Mouse (Mus musculus): Measurements from ENCODE around the gene Lyst. TPM values are rescaled to one million over a fixed set of nuclear protein-coding genes. Genes with fewer than 3 reads are reported as not detected.
"Not testable (repeated sequence)": the region's sequence is repeated elsewhere in the genome, so short reads cannot be mapped to it uniquely, and the experiment has no call there.

Gene Lyst
- polyA plus RNA-seq, 1 experiment from 2014 or later = 7.6 TPM

DNA sequence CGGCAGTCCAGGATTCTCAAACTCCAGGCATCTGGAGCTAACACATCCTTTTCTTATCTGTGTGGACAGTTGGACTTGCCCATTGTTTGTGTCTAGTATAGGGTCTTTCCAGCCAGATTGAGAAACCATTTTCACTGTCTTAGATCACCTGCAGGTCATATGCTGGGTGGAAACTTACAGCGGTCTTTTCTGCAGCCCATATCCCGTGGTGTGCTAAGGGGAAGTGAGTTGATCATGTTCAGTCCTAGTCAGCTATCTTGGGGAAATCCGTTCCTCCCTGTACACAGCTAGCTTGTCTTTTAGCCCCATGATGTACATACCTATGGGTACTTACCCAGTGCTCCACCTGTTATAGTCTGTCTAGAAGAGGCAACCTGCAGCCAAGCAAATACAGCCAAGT, 197.9 kb downstream of the Lyst start:
- no peak overlapping the region for H3K4me2 ChIP-seq
- H3K4me1 ChIP-seq = peaks cover 23% of the 10 kb centered on the region
- WGBS = 84% methylated on average over 4 of the region's 4 CpGs
- no peak overlapping the region for H3K27ac ChIP-seq
- no peak for ATAC-seq (ENCODE audit: insufficient number of reproducible peaks, low FRiP score, low TSS enrichment, low read depth)
- no peak overlapping the region for H3K9ac ChIP-seq
- H3K36me3 ChIP-seq = no peaks in the 10 kb centered on the region
- H3K9me3 ChIP-seq = no peaks in the 10 kb centered on the region
- H3K4me3 ChIP-seq = no peak overlapping the region
- peaks cover 42% of the 10 kb centered on the region for H3K27me3 ChIP-seq

DNA sequence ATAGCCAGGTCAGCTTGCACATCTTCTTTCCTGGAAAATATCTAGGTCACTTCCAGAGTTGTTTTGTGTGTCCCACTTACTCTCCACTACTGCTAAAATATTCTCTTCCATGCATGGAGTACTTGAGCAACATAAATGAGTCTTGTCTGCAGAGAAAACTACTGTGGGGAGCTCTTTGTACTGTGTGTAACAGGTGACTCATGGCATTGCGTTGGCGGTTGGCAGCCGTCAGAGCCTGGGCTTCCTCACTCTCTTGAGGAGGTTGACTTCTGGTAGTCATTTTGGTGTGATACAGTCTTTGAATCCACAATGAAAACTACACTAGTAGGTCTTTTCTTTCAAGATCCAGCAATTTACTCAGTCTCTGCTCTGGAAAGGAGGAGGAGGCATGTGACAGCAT, 201.8 kb downstream of the Lyst start:
- no peak for ATAC-seq (ENCODE audit: insufficient number of reproducible peaks, low FRiP score, low TSS enrichment, low read depth)
- no peak overlapping the region for H3K9ac ChIP-seq
- no peak overlapping the region for H3K4me2 ChIP-seq
- no peak overlapping the region for H3K4me3 ChIP-seq
- no peak overlapping the region for H3K27ac ChIP-seq
- 94% methylated on average over 3 of the region's 3 CpGs for WGBS
- H3K9me3 ChIP-seq = no peaks in the 10 kb centered on the region
- H3K36me3 ChIP-seq = no peaks in the 10 kb centered on the region
- H3K27me3 ChIP-seq = peaks cover 7% of the 10 kb centered on the region; the same call in 1 of the 2 replicates
- no peaks in the 10 kb centered on the region for H3K4me1 ChIP-seq

DNA sequence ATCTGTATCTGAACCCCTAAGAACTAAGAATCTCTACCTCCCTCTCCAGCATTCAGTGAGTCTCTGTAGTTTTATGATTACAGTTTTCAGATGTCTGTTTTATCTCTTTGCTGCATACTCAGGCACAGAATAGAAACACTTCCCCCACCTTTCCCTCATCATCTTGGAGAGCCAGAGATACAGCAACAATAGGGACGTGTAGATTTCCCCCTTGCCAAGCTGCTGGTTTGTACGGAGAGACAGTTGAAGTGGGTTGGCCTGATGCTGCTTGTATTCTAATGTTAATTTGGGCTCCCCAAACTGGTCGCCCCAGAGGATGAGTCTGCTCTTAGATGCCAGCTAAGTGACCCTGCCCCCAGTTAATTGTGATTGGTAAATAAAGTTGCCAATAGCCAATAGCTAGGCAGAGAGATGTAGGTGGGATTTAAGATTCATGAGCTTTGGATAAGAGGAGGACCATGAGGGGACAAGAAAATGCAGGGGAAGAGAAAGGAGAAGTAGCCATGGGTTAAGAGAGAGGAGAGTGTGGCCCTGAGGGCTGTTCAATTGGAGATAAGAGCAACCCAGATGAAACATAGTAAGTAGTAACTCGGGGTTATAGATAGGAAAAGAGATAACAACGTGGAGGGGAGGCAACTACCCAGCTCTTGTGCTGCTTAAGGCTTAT, 205.1 kb downstream of the Lyst start:
- no peak for ATAC-seq (ENCODE audit: insufficient number of reproducible peaks, low FRiP score, low TSS enrichment, low read depth)
- H3K4me1 ChIP-seq = no peaks in the 10 kb centered on the region

DNA sequence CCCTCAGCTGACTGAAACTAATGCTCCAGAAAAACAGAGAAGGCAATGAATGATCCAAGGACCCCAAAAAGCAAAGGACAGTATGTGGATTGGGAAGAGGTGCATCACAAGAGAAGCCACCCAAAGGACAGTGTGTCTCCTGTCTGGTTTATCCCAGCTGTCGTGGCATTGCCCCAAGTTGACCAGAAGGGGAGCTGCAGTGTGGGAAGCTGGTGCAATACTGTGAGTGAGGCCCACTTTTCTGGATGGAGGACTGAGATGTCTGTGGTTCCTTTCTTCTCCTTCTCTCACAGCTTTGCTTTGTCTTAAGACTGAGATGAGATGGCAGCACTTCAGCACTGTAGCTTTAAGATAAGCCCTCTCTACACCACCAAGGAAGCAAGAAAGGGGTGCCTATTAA, 205.9 kb downstream of the Lyst start:
- no peak overlapping the region for H3K9ac ChIP-seq
- H3K4me2 ChIP-seq = no peak overlapping the region
- H3K9me3 ChIP-seq = no peaks in the 10 kb centered on the region
- H3K4me3 ChIP-seq = no peak overlapping the region
- H3K27ac ChIP-seq = no peak overlapping the region
- H3K4me1 ChIP-seq = no peaks in the 10 kb centered on the region
- WGBS = 95% methylated on average over 1 of the region's 1 CpGs
- no peak for ATAC-seq (ENCODE audit: insufficient number of reproducible peaks, low FRiP score, low TSS enrichment, low read depth)
- no peaks in the 10 kb centered on the region for H3K36me3 ChIP-seq
- no peaks in the 10 kb centered on the region for H3K27me3 ChIP-seq

More for the DNA sequence above, 205.1 kb downstream of the Lyst start:
- Histone ChIP-seq H3K27me3 (no peaks in the 10 kb centered on the region), H3K36me3 (no peaks in the 10 kb centered on the region), H3K4me3 (no peak overlapping the region), H3K4me2 (no peak overlapping the region), H3K27ac (no peak overlapping the region), H3K9me3 (no peaks in the 10 kb centered on the region), H3K9ac (no peak overlapping the region)
- 29% methylated on average over 5 of the region's 5 CpGs for WGBS

DNA sequence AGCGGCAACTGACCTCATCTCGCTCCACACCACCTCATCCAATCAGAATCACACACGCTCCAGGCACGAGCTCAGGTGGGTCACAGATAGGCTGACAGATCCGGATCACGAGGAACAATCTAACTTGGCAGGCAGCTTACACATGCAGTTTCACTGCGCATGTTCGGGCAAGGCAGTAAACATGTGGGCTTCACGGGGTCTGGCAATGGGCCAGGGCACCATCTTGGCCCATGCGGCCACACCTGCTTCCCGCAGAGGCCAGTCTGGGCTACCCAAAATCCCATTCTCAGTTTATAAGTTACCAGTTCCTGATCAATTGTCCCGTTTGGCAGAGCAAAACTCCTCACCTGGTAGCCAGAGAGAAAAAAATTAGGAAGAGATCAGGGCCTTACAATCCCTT, 207.6 kb downstream of the Lyst start:
- not testable (repeated sequence) for H3K27ac ChIP-seq; H3K27me3 ChIP-seq; ATAC-seq (ENCODE audit: insufficient number of reproducible peaks, low FRiP score, low TSS enrichment, low read depth); H3K9ac ChIP-seq; H3K4me3 ChIP-seq; H3K4me1 ChIP-seq; H3K4me2 ChIP-seq; H3K36me3 ChIP-seq; H3K9me3 ChIP-seq
- 81% methylated on average over 12 of the region's 12 CpGs for WGBS

DNA sequence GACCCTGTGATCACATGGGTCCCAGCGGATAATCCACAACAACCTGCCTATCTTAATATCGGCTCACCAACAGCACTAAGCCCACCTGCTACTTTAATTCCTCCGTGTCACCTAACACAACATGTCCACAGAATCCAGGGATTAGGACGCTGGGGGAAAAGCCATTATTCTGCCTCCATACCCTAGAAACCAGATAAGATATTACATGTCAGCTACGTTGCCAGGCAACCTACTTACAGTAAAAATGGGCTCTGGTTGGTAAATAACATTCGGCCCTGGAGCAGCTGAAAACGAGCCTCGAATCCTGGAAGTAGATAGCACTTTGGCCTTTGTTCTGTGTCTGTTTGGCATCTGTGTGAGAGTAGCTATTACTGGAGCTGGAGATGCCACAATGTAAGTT, 208.6 kb downstream of the Lyst start:
- Histone ChIP-seq H3K9ac (no peak overlapping the region), H3K4me1 (no peaks in the 10 kb centered on the region), H3K4me2 (no peak overlapping the region), H3K9me3 (no peaks in the 10 kb centered on the region), H3K36me3 (no peaks in the 10 kb centered on the region), H3K27ac (no peak overlapping the region), H3K27me3 (no peaks in the 10 kb centered on the region), H3K4me3 (no peak overlapping the region)
- ATAC-seq (ENCODE audit: insufficient number of reproducible peaks, low FRiP score, low TSS enrichment, low read depth) = no peak
- WGBS = 84% methylated on average over 8 of the region's 8 CpGs

DNA sequence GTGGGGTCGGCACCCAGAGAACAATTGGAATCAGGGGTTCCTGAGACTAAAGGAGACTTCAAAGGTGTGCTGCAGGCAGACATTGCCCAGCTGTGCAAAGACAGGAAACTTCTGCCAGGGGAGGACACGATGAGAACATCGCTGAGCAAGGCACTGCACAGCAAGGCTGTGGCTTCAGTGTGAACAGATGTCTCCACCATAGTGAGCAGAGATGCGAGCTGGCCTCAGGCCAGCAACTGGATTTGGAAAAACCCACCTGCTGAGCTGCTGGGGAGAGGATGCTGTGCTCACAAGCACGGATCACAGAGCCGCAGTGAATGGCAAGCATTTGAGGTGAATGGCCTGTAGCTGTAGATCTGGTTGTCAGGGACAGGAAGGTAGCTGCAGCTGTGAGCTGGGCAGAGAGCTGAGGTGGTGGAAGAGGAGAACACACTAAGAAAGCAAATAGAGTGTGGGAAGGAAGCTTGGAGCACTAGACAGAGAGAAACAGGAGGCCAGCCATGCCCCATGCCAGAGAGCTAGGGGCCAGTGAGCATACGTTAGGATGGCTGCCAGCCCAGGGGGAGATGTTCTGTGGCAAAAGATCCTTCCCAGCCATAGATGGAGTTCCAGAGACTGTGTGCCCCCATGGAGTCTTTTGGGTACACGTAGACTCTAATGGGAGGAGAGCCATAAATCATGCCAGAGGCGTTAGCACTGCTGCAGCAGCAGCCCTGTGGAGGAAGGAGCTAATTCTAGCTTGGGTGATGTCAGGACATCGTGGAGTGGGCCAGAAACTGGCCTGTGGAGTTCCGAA, 218.3 kb downstream of the Lyst start:
- H3K9me3 ChIP-seq = no peaks in the 10 kb centered on the region
- no peaks in the 10 kb centered on the region for H3K36me3 ChIP-seq
- no peak overlapping the region for H3K27ac ChIP-seq
- H3K4me2 ChIP-seq = no peak overlapping the region
- H3K4me1 ChIP-seq = no peaks in the 10 kb centered on the region
- H3K4me3 ChIP-seq = no peak overlapping the region
- WGBS = 22% methylated on average over 11 of the region's 11 CpGs
- peak; percentile 48; the same call in 1 of the 2 replicates for ATAC-seq (ENCODE audit: insufficient number of reproducible peaks, low FRiP score, low TSS enrichment, low read depth)
- H3K9ac ChIP-seq = no peak overlapping the region
- H3K27me3 ChIP-seq = no peaks in the 10 kb centered on the region

DNA sequence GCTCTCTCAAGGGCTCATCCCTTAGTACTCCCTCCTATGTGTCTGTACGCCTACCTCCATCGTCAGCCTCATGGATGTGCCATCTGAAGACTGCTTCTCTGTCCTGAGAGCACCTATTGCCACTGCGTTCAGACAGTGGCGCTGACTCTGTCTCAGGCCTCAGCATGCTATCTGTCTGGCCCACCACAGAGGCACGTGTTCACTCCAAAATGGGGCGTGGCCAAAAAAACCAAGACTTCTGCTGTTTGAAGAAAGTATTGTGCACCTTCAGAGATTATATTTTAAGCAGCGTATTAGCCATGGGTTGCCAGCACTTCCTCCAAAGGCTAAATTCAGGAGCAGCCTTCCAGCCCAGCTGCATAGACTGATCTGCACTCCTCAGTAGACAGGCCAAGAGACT, 220.7 kb downstream of the Lyst start:
- H3K9ac ChIP-seq = no peak overlapping the region
- no peaks in the 10 kb centered on the region for H3K27me3 ChIP-seq
- no peak overlapping the region for H3K27ac ChIP-seq
- no peaks in the 10 kb centered on the region for H3K4me1 ChIP-seq
- 80% methylated on average over 7 of the region's 7 CpGs for WGBS
- no peak overlapping the region for H3K4me3 ChIP-seq
- ATAC-seq (ENCODE audit: insufficient number of reproducible peaks, low FRiP score, low TSS enrichment, low read depth) = no peak
- H3K4me2 ChIP-seq = no peak overlapping the region
- no peaks in the 10 kb centered on the region for H3K9me3 ChIP-seq
- H3K36me3 ChIP-seq = no peaks in the 10 kb centered on the region

DNA sequence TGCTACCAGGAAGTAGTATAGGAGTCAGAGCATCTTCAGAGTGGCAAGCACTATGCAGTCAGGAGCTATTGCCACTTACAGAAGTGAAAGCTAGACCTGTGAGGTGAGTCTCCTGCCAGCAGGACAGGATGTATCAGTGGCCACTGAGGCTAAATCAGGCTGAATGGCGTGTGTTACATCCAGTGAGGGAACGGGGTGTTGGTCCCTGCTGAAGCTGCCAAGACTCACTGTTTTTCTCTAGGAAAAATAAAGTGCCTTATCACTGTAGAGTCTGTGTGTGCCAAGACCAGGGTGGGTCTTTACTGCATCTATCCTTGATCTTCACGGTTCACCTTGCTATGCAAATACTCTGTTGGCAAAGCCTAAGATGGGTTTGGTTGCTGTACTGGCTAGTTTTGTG, 228.5 kb downstream of the Lyst start:
- Histone ChIP-seq H3K9ac (no peak overlapping the region), H3K27me3 (no peaks in the 10 kb centered on the region), H3K4me3 (no peak overlapping the region), H3K27ac (no peak overlapping the region), H3K4me1 (no peaks in the 10 kb centered on the region), H3K9me3 (no peaks in the 10 kb centered on the region), H3K36me3 (no peaks in the 10 kb centered on the region), H3K4me2 (no peak overlapping the region)
- ATAC-seq (ENCODE audit: insufficient number of reproducible peaks, low FRiP score, low TSS enrichment, low read depth) = no peak
- 78% methylated on average over 3 of the region's 3 CpGs for WGBS

DNA sequence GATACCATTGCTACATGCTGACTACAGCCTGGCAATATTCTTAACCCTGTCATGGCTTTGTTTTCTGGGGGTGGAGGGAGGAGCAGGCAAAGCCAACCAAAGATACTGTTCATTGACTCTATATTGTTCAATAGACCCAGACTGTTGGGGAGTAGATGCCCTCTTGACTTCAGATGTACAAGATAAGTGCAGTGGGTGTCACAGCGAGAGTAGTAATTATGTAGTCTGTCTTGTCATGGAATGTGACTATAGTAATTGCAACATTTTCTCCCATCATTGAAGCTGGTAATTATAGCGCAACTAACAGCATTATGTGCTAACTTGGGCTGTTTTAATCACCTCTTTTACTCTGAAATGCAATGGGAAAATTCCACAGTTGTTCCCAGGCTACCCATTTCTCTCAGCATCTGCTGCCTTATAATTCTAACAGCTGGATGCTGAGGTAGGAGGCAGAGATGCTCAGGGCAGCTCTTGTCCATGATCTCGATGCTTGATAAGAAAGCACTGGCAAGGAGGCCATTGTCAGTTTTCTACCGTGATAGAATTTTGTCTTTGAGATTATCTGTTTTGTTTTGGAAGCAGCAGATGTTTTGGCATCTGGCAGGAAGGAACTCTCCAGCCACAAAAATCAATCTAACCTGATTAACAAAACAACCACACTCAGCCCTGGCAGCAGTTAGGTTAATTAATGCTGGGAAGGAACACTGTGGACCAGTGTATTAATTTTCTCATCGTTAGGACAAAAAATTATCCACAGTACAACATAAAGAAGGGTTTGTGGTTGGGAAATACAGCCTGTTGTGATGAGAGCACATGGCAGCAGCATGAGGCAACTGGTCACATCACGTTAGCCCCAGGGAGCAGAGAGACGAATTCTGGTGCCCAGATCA, 230.3 kb downstream of the Lyst start:
- ATAC-seq (ENCODE audit: insufficient number of reproducible peaks, low FRiP score, low TSS enrichment, low read depth) = no peak
- 63% methylated on average over 7 of the region's 7 CpGs for WGBS

DNA sequence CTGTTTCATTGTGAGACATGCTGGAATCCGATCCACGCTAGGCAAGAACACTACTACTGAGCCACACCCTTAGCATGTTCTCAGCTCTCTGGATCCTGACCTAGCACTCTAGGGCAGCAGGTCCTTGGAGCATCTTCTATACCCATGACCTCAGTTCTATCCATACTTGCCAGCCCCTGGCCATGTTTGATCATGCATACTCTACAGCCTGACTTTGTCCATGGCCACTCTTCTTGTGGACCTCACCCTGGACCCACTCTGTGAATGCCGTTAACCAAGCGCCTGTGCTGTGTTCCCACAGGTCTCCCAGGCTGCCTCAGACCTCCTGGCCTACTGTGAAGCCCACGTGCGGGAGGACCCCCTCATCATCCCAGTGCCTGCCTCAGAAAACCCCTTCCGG, 234.7 kb downstream of the Lyst start:
- no peaks in the 10 kb centered on the region for H3K27me3 ChIP-seq
- H3K9me3 ChIP-seq = no peaks in the 10 kb centered on the region
- no peak overlapping the region for H3K4me2 ChIP-seq
- H3K36me3 ChIP-seq = no peaks in the 10 kb centered on the region
- no peaks in the 10 kb centered on the region for H3K4me1 ChIP-seq
- H3K4me3 ChIP-seq = no peak overlapping the region
- ATAC-seq (ENCODE audit: insufficient number of reproducible peaks, low FRiP score, low TSS enrichment, low read depth) = no peak
- WGBS = 82% methylated on average over 7 of the region's 7 CpGs
- no peak overlapping the region for H3K9ac ChIP-seq
- no peak overlapping the region for H3K27ac ChIP-seq

More for the DNA sequence above, 230.3 kb downstream of the Lyst start:
- Histone ChIP-seq H3K9me3 (no peaks in the 10 kb centered on the region), H3K4me3 (no peak overlapping the region), H3K27ac (no peak overlapping the region), H3K4me1 (no peaks in the 10 kb centered on the region), H3K36me3 (no peaks in the 10 kb centered on the region), H3K4me2 (no peak overlapping the region), H3K27me3 (no peaks in the 10 kb centered on the region), H3K9ac (no peak overlapping the region)

DNA sequence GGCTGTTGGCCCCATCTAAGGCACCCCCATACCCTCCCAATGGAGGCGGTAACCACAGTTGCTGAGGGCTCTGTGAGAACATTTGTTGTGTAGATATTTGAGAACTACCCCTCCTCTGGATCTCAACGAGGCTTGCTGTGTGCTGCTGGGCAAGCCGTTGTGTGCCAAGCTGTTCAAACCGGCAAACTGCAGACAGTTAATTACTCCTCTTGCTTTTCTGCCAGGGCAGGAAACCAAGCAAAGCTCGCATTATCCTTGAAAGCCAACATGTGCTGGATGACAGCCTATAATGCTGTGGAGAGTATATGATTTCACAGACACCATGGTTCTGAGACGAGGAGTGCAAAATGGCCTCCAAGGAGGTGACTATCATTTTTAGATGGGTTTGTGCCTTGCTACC, 236.3 kb downstream of the Lyst start:
- Histone ChIP-seq H3K4me1 (no peaks in the 10 kb centered on the region), H3K9ac (no peak overlapping the region), H3K4me3 (no peak overlapping the region), H3K4me2 (no peak overlapping the region), H3K36me3 (no peaks in the 10 kb centered on the region), H3K9me3 (no peaks in the 10 kb centered on the region), H3K27me3 (no peaks in the 10 kb centered on the region), H3K27ac (no peak overlapping the region)
- WGBS = 69% methylated on average over 6 of the region's 6 CpGs
- ATAC-seq (ENCODE audit: insufficient number of reproducible peaks, low FRiP score, low TSS enrichment, low read depth) = 0 out of 2 replicates have a peak, but pooled peaks have one; percentile 12
